8 mouse cellular contexts compared by ENCODE assay signal in the genomic region with DNA sequence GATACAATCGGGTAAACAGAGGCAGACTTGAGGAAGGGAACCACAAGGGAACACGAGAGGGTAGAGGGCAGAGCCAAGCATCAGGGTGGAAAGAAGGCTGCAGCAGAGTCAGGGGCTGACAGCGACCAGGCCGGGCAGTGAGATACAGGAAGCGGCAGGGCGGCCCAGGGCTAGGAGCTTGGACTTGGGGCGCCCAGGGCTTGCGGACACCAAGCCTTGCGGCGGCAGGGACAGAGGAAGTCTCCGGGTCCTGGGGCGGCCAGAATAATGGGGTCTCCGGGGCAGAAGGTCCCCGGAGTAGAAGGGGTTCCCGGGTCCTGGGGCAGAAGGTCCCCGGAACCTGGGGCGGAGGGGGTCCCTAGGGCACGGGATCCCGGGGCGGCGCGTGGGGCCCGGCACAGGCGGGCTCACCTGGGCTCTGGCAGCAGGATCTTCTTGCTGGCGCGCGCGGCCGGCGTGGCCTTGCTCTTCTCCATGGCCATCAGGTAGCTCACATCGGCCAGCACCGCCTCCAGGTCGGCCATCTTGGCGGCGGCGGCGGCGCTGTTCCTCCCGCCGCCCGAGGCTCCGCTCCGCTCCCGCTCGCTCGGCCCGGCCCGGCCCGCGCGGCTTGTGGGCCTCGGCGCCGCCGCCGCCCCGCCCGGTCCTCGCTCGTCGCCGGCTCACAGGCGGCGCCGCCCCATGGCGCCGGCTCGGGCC. TPM values are rescaled to one million over a fixed set of nuclear protein-coding genes. Genes with fewer than 3 reads are reported as not detected.
DNase-seq lines count a peak whose midpoint lies in the region; TF ChIP-seq lines count a peak whose summit lies in the region.

No protein-coding gene starts in this region.

- intact Hi-C loops in gastrocnemius, postnatal 14 days (cut with DNase I; ENCODE audit: low total_unique reads): no loop called here

- peak; percentile 66 for DNase-seq in Muller cell, postnatal 12 days (ENCODE audit: inconsistent ontology term)
- peak; percentile 77 to 79 for DNase-seq in cerebellum, postnatal 10 days
- DNase-seq in gastrocnemius, postnatal 14 days: peak; percentile 44
- DNase-seq in kidney, adult 9 months: peak; percentile 48
- peak; percentile 53 for DNase-seq in lung, postnatal 10 days
- DNase-seq in spleen, adult 18-20 months: peak; percentile 58 to 65
- no peak for DNase-seq in layer of hippocampus, adult 8-10 months (ENCODE audit: low spot score in 2 of 2)

- peaks cover 52% of the 10 kb centered on the region for H3K79me2 ChIP-seq in C2C12 (ENCODE audit: control insufficient read depth, insufficient read depth)

- no peaks in the 10 kb centered on the region for H3K27me3 ChIP-seq in C2C12 (ENCODE audit: control insufficient read depth, insufficient read depth, insufficient read length)

- H3ac ChIP-seq in C2C12 (ENCODE audit: control insufficient read depth, insufficient read length, low read depth): peak overlapping the region; percentile 87

- H3K79me3 ChIP-seq in C2C12 (ENCODE audit: low read depth): peaks cover 38% of the 10 kb centered on the region

- peaks cover 3% of the 10 kb centered on the region for H3K36me3 ChIP-seq in C2C12 (ENCODE audit: control insufficient read depth, insufficient read depth)

- H3K4me3 ChIP-seq in C2C12 (ENCODE audit: insufficient read depth, poor library complexity, severe bottlenecking): peak overlapping the region; percentile 65

- TF ChIP-seq CTCF in C2C12 (IDR thresholded peaks at IDR 0.05; ENCODE audit: control insufficient read depth, insufficient read depth, insufficient read length): no peak

TF ChIP-seq in C2C12, 6 proteins besides CTCF, POLR2A, EP300 and RAD21:
- TF ChIP-seq MYOD1 (IDR thresholded peaks at IDR 0.05; ENCODE audit: control insufficient read depth, insufficient read length, low read depth) (no peak), MAX (IDR thresholded peaks at IDR 0.05) (no peak), MYOG (IDR thresholded peaks at IDR 0.05; ENCODE audit: control insufficient read depth, extremely low read depth, insufficient read length) (no peak), USF1 (IDR thresholded peaks at IDR 0.05; ENCODE audit: low read depth) (no peak), FOSL1 (IDR thresholded peaks at IDR 0.05; ENCODE audit: insufficient read depth, low read length, poor library complexity, severe bottlenecking) (no peak), CEBPB (IDR thresholded peaks at IDR 0.05; ENCODE audit: low read depth) (no peak)

RNA-seq across cellular contexts. Expression of gene Grk2, which starts 0.4 kb away (rescaled TPM):
- polyA plus RNA-seq in C2C12 (2012; fragmentation: generic; extraction: Trizol): 56.6 TPM
- 10 to 100 TPM; 31.8 to 36.4 TPM for total RNA-seq in gastrocnemius, postnatal 14 days (2021)
- total RNA-seq in layer of hippocampus, adult 8-10 months (2022): 100 to 1,000 TPM; 174 to 191 (median 186) TPM

RNA-seq across cellular contexts. Expression of gene Ankrd13d, which starts 22.7 kb away (rescaled TPM):
- polyA plus RNA-seq in C2C12 (2012; fragmentation: generic; extraction: Trizol): 2.2 TPM
- total RNA-seq in gastrocnemius, postnatal 14 days (2021): under 1 TPM; 0.62 to 0.90 TPM
- total RNA-seq in layer of hippocampus, adult 8-10 months (2022): 10 to 100 TPM; 60.3 to 77.2 (median 67.3) TPM

RNA-seq across cellular contexts. Expression of gene Ssh3, which starts 36.7 kb away (rescaled TPM):
- 0.34 TPM for polyA plus RNA-seq in C2C12 (2012; fragmentation: generic; extraction: Trizol)
- 1 to 10 TPM; 2.6 to 4.4 TPM for total RNA-seq in gastrocnemius, postnatal 14 days (2021)
- total RNA-seq in layer of hippocampus, adult 8-10 months (2022): 10 to 100 TPM; 64.8 to 79.5 (median 68.0) TPM

Comparison
In these comparisons a context has a peak if more than half of its experiments do, and no peak if none do; other contexts are left out.
1. DNase-seq: peak in Muller cell, postnatal 12 days (single experiment), cerebellum, postnatal 10 days (2 of 2), gastrocnemius, postnatal 14 days (single experiment), kidney, adult 9 months (single experiment), lung, postnatal 10 days (single experiment) and spleen, adult 18-20 months (2 of 2); none in layer of hippocampus, adult 8-10 months (0 of 2).
2. RNA of gene Grk2, which starts 0.4 kb away (total RNA-seq): 174 to 191 TPM in layer of hippocampus, adult 8-10 months; 31.8 to 36.4 TPM in gastrocnemius, postnatal 14 days; every median in the first group is over 4 times any median in the second.
3. RNA of gene Ankrd13d, which starts 22.7 kb away (total RNA-seq): 60.3 to 77.2 TPM in layer of hippocampus, adult 8-10 months; 0.62 to 0.90 TPM in gastrocnemius, postnatal 14 days; every median in the first group is over 10 times any median in the second.
4. RNA of gene Ssh3, which starts 36.7 kb away (total RNA-seq): 64.8 to 79.5 TPM in layer of hippocampus, adult 8-10 months; 2.6 to 4.4 TPM in gastrocnemius, postnatal 14 days; every median in the first group is over 10 times any median in the second.